Mouse (Mus musculus) myocyte (in vitro differentiated cells): ENCODE results near the gene Itih1.

Experiments
- E2F4 ChIP-seq: IDR thresholded peaks from one replicate; pipeline ENCODE4 v1.6.1; 2011; ENCODE audit warnings: mild to moderate bottlenecking, control low read depth, moderate library complexity; ENCODE audit not compliant: insufficient read depth
- MAX ChIP-seq: IDR thresholded peaks from one replicate; pipeline ENCODE4 v1.6.1; 2011; ENCODE audit warnings: low read depth, mild to moderate bottlenecking, control low read depth
- POLR2A ChIP-seq: IDR thresholded peaks from one replicate; pipeline ENCODE4 v1.6.1; 2011; ENCODE audit warnings: low read depth, mild to moderate bottlenecking, control low read depth, moderate library complexity; ENCODE audit not compliant: insufficient read length
- SRF ChIP-seq: IDR thresholded peaks from one replicate; pipeline ENCODE4 v1.6.1; 2011; ENCODE audit warnings: low read depth; ENCODE audit not compliant: control insufficient read depth, insufficient read length

DNA sequence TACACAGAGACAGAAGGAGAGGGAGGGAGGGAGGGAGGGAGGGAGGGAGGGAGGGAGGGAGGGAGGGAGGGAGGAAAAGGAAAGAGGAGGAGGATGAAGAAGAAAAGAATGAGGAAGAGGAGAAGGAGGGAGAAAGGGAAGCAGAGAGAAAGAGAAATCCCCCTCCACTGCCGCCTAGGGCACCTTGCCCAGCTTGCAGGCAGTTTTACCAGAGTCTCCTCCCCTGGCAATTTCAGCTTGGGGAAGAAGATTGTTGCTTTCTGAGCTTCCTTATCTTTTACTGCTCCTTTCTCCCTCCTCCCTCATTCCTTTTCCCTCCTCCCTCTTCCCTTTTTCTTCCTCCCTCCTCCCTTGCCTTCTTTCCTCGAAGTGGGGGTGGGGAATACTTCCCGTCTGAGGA is 40.1 kb downstream of the Itih1 start:
- TF ChIP-seq POLR2A (no peak), E2F4 (no peak), SRF (no peak), MAX (no peak)
